Mouse (Mus musculus): ENCODE measurements around the gene Slc16a1. TPM values are rescaled to one million over a fixed set of nuclear protein-coding genes. Genes with fewer than 3 reads are reported as not detected.
"Not testable (repeated sequence)": the region's sequence is repeated elsewhere in the genome, so short reads cannot be mapped to it uniquely, and the experiment has no call there.

Slc16a1 gene
- total RNA-seq, 2 experiments from 2014 or later: 20.9 to 42.1 TPM

GRCm38 (mm10) chr3:104706446-104706845, 68.0 kb downstream of the Slc16a1 start:
- Histone ChIP-seq H3K27ac (no peak overlapping the region), H3K4me3 (no peak overlapping the region)
- DNase-seq: no peak
- no peak for TF ChIP-seq CTCF (IDR thresholded peaks at IDR 0.05)
- intact Hi-C loops (cut with DNase I): no loop called here

GRCm38 (mm10) chr3:104706951-104707771, 68.7 kb downstream of the Slc16a1 start:
- DNase-seq; intact Hi-C loops (cut with DNase I); H3K4me3 ChIP-seq; H3K27ac ChIP-seq: not testable (repeated sequence)

GRCm38 (mm10) chr3:104707772-104708144, 69.3 kb downstream of the Slc16a1 start:
- H3K27ac ChIP-seq; intact Hi-C loops (cut with DNase I); DNase-seq; H3K4me3 ChIP-seq: not testable (repeated sequence)

Other genes with a start within 250 kb of the Slc16a1 start
- 1 to 10 TPM; 5.4 to 5.8 TPM for gene Lrig2, start 126.8 kb upstream of the Slc16a1 start, total RNA-seq (2021)
- gene Ppm1j, start 142.4 kb downstream of the Slc16a1 start, total RNA-seq (2021): 10 to 100 TPM; 33.3 to 45.6 TPM
- 1 to 10 TPM; 2.7 to 4.2 TPM for gene Fam19a3, start 143.2 kb downstream of the Slc16a1 start, total RNA-seq (2021)
- gene Rhoc, start 149.7 kb downstream of the Slc16a1 start, total RNA-seq (2021): 10 to 100 TPM; 26.1 to 41.6 TPM
- 1 to 10 TPM in 1 of 2 experiments, under 1 TPM in 1; 0.38 to 2.5 TPM for gene Mov10, start 179.9 kb downstream of the Slc16a1 start, total RNA-seq (2021)
- 10 to 100 TPM; 23.3 to 23.4 TPM for gene St7l, start 225.3 kb downstream of the Slc16a1 start, total RNA-seq (2021)
- 10 to 100 TPM; 23.5 to 25.5 TPM for gene Capza1, start 225.8 kb downstream of the Slc16a1 start, total RNA-seq (2021)

Data from gastrocnemius, adult 2 months (tissue).